Mouse (Mus musculus): ENCODE results near the gene Osbpl2. TPM values are rescaled to one million over a fixed set of nuclear protein-coding genes. Genes with fewer than 3 reads are reported as not detected.

Osbpl2 gene
- polyA plus RNA-seq, 1 experiment, result 48.2 TPM

- H3K4me3 ChIP-seq (ENCODE audit: insufficient read depth, low read length), result no peak overlapping the region
- no peaks in the 10 kb centered on the region for H3K4me1 ChIP-seq (ENCODE audit: control insufficient read depth, insufficient read depth, low read length)
- H3K27ac ChIP-seq (ENCODE audit: insufficient read depth, low read length), result no peak overlapping the region
- no peak for TF ChIP-seq POLR2A (IDR thresholded peaks at IDR 0.05; ENCODE audit: extremely low read depth, insufficient read depth, low read length)
These were observed 85.4 kb downstream of the Osbpl2 start for GRCm38 (mm10) chr2:180204501-180204900.

- H3K27ac ChIP-seq (ENCODE audit: insufficient read depth, low read length), result no peak overlapping the region
- H3K4me3 ChIP-seq (ENCODE audit: insufficient read depth, low read length), result no peak overlapping the region
These were observed 86.2 kb downstream of the Osbpl2 start for GRCm38 (mm10) chr2:180205083-180205955.

GRCm38 (mm10) chr2:180205956-180206280 is 86.8 kb downstream of the Osbpl2 start:
- H3K4me1 ChIP-seq (ENCODE audit: control insufficient read depth, insufficient read depth, low read length), result no peaks in the 10 kb centered on the region
- no peak overlapping the region for H3K27ac ChIP-seq (ENCODE audit: insufficient read depth, low read length)
- TF ChIP-seq CTCF (IDR thresholded peaks at IDR 0.05; ENCODE audit: extremely low read depth, insufficient read depth, low read length) (no peak), POLR2A (IDR thresholded peaks at IDR 0.05; ENCODE audit: extremely low read depth, insufficient read depth, low read length) (no peak)

More at GRCm38 (mm10) chr2:180205083-180205955, 86.2 kb downstream of the Osbpl2 start:
- TF ChIP-seq CTCF (IDR thresholded peaks at IDR 0.05; ENCODE audit: extremely low read depth, insufficient read depth, low read length) (no peak), POLR2A (IDR thresholded peaks at IDR 0.05; ENCODE audit: extremely low read depth, insufficient read depth, low read length) (no peak)
- no peaks in the 10 kb centered on the region for H3K4me1 ChIP-seq (ENCODE audit: control insufficient read depth, insufficient read depth, low read length)

GRCm38 (mm10) chr2:180207840-180208239 is 88.7 kb downstream of the Osbpl2 start:
- Histone ChIP-seq H3K27ac (ENCODE audit: insufficient read depth, low read length) (no peak overlapping the region), H3K4me1 (ENCODE audit: control insufficient read depth, insufficient read depth, low read length) (no peaks in the 10 kb centered on the region), H3K4me3 (ENCODE audit: insufficient read depth, low read length) (no peak overlapping the region)
- peak; percentile 34; the same call in 1 of the 2 replicates for TF ChIP-seq CTCF (IDR thresholded peaks at IDR 0.05; ENCODE audit: extremely low read depth, insufficient read depth, low read length)
- TF ChIP-seq POLR2A (IDR thresholded peaks at IDR 0.05; ENCODE audit: extremely low read depth, insufficient read depth, low read length), result no peak

More at GRCm38 (mm10) chr2:180205956-180206280, 86.8 kb downstream of the Osbpl2 start:
- no peak overlapping the region for H3K4me3 ChIP-seq (ENCODE audit: insufficient read depth, low read length)

- Histone ChIP-seq H3K4me1 (ENCODE audit: control insufficient read depth, insufficient read depth, low read length) (no peaks in the 10 kb centered on the region), H3K4me3 (ENCODE audit: insufficient read depth, low read length) (no peak overlapping the region), H3K27ac (ENCODE audit: insufficient read depth, low read length) (no peak overlapping the region)
- no peak for TF ChIP-seq POLR2A (IDR thresholded peaks at IDR 0.05; ENCODE audit: extremely low read depth, insufficient read depth, low read length)
- TF ChIP-seq CTCF (IDR thresholded peaks at IDR 0.05; ENCODE audit: extremely low read depth, insufficient read depth, low read length), result no peak
These were observed 89.9 kb downstream of the Osbpl2 start for GRCm38 (mm10) chr2:180208976-180209375.

- H3K4me1 ChIP-seq (ENCODE audit: control insufficient read depth, insufficient read depth, low read length), result peaks cover 3% of the 10 kb centered on the region; the same call in 1 of the 2 replicates
- H3K4me3 ChIP-seq (ENCODE audit: insufficient read depth, low read length), result no peak overlapping the region
- no peak for TF ChIP-seq CTCF (IDR thresholded peaks at IDR 0.05; ENCODE audit: extremely low read depth, insufficient read depth, low read length)
- TF ChIP-seq POLR2A (IDR thresholded peaks at IDR 0.05; ENCODE audit: extremely low read depth, insufficient read depth, low read length), result no peak
These were observed 93.1 kb downstream of the Osbpl2 start for GRCm38 (mm10) chr2:180212255-180212654.

More at GRCm38 (mm10) chr2:180212255-180212654, 93.1 kb downstream of the Osbpl2 start:
- no peak overlapping the region for H3K27ac ChIP-seq (ENCODE audit: insufficient read depth, low read length)

Other genes starting within 250 kb of the Osbpl2 start
- gene Taf4, start 142.7 kb upstream of the Osbpl2 start, polyA plus RNA-seq (2012; rRNA removed), result 10.9 and 11.0 TPM in 2 replicates
- 78.0 and 80.6 TPM in 2 replicates for gene Lsm14b, start 94.3 kb upstream of the Osbpl2 start, polyA plus RNA-seq (2012; rRNA removed)
- 211 and 215 TPM in 2 replicates for gene Psma7, start 76.9 kb upstream of the Osbpl2 start, polyA plus RNA-seq (2012; rRNA removed)
- 30.9 and 33.8 TPM in 2 replicates for gene Ss18l1, start 76.8 kb upstream of the Osbpl2 start, polyA plus RNA-seq (2012; rRNA removed)
- gene Mtg2, start 48.7 kb upstream of the Osbpl2 start, polyA plus RNA-seq (2012; rRNA removed), result 27.4 and 28.4 TPM in 2 replicates
- gene Hrh3, start 14.8 kb upstream of the Osbpl2 start, polyA plus RNA-seq (2012; rRNA removed), result 83.6 and 103 TPM in 2 replicates
- 89.8 and 92.1 TPM in 2 replicates for gene Adrm1, start 52.2 kb downstream of the Osbpl2 start, polyA plus RNA-seq (2012; rRNA removed)
- gene Lama5, start 106.6 kb downstream of the Osbpl2 start, polyA plus RNA-seq (2012; rRNA removed), result 6.0 and 6.2 TPM in 2 replicates
- 2,462 and 2,522 TPM in 2 replicates for gene Rps21, start 138.1 kb downstream of the Osbpl2 start, polyA plus RNA-seq (2012; rRNA removed)
- gene Cables2, start 154.2 kb downstream of the Osbpl2 start, polyA plus RNA-seq (2012; rRNA removed), result 35.7 and 40.0 TPM in 2 replicates
- not detected in 2 replicates for gene Rbbp8nl, start 170.6 kb downstream of the Osbpl2 start, polyA plus RNA-seq (2012; rRNA removed)
- gene Gata5, start 215.4 kb downstream of the Osbpl2 start, polyA plus RNA-seq (2012; rRNA removed), result not detected in 2 replicates

All from cortical plate, adult 2 months (tissue).